Mouse (Mus musculus) retina, embryonic 14.5 days (tissue): ENCODE results near the gene Ankrd12.
A peak's percentile ranks its signal among the peaks of the same experiment; 100 is the strongest.

Experiments
- DNase-seq: peaks from one replicate; pipeline ENCODE4 v3.0.0-alpha.2; 2015; ENCODE audit warnings: low spot score

Ankrd12 gene

GRCm38 (mm10) chr17:65930158-65930826 is 146.6 kb downstream of the Ankrd12 start:
- DNase-seq: no peak

- no peak for DNase-seq
Observed at GRCm38 (mm10) chr17:65929319-65929978, 147.4 kb downstream of the Ankrd12 start.

GRCm38 (mm10) chr17:65927077-65927476 is 149.8 kb downstream of the Ankrd12 start:
- no peak for DNase-seq

GRCm38 (mm10) chr17:65924218-65924617 is 152.7 kb downstream of the Ankrd12 start:
- DNase-seq: no peak

GRCm38 (mm10) chr17:65921975-65922374 is 154.9 kb downstream of the Ankrd12 start:
- DNase-seq: no peak

DNA sequence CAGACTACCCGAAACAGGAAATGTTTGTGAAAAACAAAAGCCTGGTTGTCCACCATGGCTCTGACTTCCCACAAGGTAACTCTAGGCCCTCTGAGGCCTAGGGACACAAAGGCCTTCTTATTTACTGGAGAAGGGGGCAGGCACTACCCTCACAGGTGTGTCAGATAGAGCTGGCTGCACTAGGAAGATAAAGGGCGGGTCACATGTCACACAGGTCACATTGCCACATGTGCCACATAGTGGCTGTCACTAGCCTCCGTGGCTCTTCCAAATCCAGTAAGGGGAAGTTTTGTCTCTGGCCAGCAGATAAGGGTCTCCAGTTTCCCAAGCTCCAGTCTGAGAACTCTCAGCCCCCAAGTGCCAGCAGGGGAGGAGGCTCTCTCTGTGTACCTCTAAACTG is 157.7 kb downstream of the Ankrd12 start:
- no peak for DNase-seq

GRCm38 (mm10) chr17:65916135-65916668 is 160.7 kb downstream of the Ankrd12 start:
- peak; percentile 79 for DNase-seq
